Mouse (Mus musculus): ENCODE measurements around the gene Iqca. TPM values are rescaled to one million over a fixed set of nuclear protein-coding genes. Genes with fewer than 3 reads are reported as not detected.

The Iqca gene
- polyA plus RNA-seq, 1 experiment = not detected

DNA sequence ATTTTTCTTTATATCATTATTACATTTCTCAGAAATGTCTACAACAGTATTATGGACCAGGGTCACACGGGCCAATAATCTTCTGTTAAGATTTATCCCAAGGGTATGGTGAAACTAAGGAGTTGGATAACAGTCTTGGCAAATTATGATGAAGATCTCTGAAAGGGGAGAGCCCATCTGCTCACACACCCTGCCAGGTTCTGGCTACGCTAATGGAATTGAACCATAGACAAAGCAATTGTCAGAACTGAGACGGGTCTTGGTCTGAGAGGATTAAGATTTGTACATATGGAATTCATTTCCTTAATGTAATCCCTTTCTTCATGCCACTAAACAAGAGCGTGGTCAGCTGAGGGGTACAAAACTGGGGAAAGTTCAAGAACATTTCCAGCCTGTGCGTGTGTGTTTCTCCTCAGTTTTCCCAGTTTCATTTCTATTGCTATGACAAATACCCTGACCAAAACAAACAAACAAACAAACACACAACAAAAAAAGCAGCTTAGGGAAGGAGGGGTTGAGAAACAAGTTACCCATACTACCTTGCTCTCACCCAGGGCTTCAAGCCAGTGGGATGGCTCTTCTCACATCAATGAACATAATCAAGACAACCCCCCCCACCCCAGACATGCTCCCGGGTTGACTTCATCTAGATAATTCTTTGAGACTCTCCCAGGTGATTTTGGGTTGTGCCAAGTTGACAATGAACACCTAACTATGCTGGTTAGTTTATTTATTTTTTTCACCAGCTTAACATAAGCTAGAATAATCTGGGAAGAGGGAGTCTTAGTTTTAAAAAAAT is 64.8 kb downstream of the Iqca start:
- no peak for TF ChIP-seq TAL1 (IDR thresholded peaks at IDR 0.05; ENCODE audit: low read length)
- no peak for TF ChIP-seq GATA1 (IDR thresholded peaks at IDR 0.05; ENCODE audit: low read length)
- H3K9me3 ChIP-seq (ENCODE audit: control insufficient read depth, low read length) = peaks cover 2% of the 10 kb centered on the region; the same call in 1 of the 2 replicates
- H3K4me1 ChIP-seq (ENCODE audit: control insufficient read depth) = no peaks in the 10 kb centered on the region
- no peaks in the 10 kb centered on the region for H3K27me3 ChIP-seq (ENCODE audit: control insufficient read depth)
- no peaks in the 10 kb centered on the region for H3K36me3 ChIP-seq (ENCODE audit: control insufficient read depth)
- H3K4me3 ChIP-seq (replicated peaks) = no peak overlapping the region

DNA sequence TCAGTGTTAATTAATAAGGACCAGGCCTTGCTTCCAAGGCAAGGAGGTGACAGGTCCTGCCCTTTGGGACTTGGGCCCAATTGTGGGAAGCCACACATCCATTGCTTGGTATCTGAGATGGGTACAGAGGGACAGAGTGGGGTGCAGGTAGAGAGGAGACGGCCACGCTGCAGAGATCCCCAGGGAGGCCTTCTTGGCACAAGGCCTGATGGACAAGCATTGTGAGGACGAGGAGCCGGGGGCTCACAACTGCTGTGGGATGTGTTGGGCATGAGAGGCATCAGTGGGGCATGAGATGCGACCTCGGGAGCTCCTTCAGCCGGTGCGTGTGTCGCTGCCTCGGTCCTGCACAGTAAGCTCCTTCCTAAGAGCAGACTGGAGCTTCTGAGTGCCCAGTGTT is 66.7 kb downstream of the Iqca start:
- H3K27me3 ChIP-seq (ENCODE audit: control insufficient read depth) = no peaks in the 10 kb centered on the region
- no peaks in the 10 kb centered on the region for H3K4me1 ChIP-seq (ENCODE audit: control insufficient read depth)
- no peak for TF ChIP-seq GATA1 (IDR thresholded peaks at IDR 0.05; ENCODE audit: low read length)
- TF ChIP-seq TAL1 (IDR thresholded peaks at IDR 0.05; ENCODE audit: low read length) = no peak
- H3K9me3 ChIP-seq (ENCODE audit: control insufficient read depth, low read length) = peaks cover 2% of the 10 kb centered on the region; the same call in 1 of the 2 replicates
- H3K36me3 ChIP-seq (ENCODE audit: control insufficient read depth) = no peaks in the 10 kb centered on the region
- H3K4me3 ChIP-seq (replicated peaks) = no peak overlapping the region

DNA sequence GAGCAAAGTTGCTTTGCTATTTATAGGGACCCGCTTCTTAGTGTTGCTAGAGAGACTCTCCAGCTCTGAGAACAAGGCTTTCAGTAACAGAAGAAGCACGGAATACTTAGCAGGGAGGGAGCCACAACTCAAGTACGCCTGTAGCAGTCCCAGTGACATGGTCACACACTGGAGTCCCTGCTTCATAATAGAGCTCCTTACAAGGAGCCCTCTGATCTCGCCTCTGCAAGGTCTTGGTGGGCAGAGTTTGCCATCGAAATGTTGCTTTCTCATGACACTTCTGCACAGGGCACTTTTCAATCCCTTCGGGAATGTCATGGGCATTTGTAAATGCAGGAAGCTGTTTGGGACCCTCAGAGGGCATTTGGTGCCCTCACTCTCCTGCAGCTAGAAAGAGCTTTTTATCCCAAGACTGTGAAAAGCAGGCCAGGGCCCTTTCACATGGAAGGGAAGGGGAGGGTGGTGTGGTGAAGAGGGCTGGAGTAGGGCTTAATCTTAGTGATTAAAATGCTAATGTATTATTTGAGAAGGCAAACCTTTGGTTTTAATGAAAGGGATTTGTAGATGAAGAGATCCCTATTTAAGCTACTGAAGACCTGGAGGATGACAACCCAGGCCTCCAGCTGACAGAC is 67.6 kb downstream of the Iqca start:
- Histone ChIP-seq H3K36me3 (ENCODE audit: control insufficient read depth) (no peaks in the 10 kb centered on the region), H3K4me3 (replicated peaks) (no peak overlapping the region), H3K27me3 (ENCODE audit: control insufficient read depth) (no peaks in the 10 kb centered on the region), H3K9me3 (ENCODE audit: control insufficient read depth, low read length) (peaks cover 2% of the 10 kb centered on the region; the same call in 1 of the 2 replicates), H3K4me1 (ENCODE audit: control insufficient read depth) (no peaks in the 10 kb centered on the region)
- TF ChIP-seq TAL1 (IDR thresholded peaks at IDR 0.05; ENCODE audit: low read length) (no peak), GATA1 (IDR thresholded peaks at IDR 0.05; ENCODE audit: low read length) (no peak)

DNA sequence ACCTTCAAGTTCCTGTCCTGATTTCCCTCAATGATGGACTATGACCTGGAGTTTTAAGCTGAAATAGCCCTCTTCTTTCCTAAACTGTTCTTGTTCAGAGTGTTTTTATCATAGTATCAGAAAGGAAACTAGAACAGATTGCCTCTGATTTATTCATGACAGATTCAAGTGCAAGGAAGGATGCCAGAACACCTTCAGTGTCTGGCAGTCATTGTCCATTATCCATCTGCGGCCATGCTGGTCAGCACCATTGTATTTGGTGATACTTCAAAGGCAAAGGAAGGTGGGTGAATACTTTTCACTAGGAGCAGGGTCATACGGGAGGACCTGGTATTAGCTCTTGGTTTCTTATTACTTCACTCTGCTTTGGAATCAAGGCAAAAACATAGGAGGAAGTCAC is 76.9 kb downstream of the Iqca start:
- Histone ChIP-seq H3K9me3 (ENCODE audit: control insufficient read depth, low read length) (no peaks in the 10 kb centered on the region), H3K27me3 (ENCODE audit: control insufficient read depth) (no peaks in the 10 kb centered on the region), H3K4me1 (ENCODE audit: control insufficient read depth) (no peaks in the 10 kb centered on the region), H3K36me3 (ENCODE audit: control insufficient read depth) (no peaks in the 10 kb centered on the region), H3K4me3 (replicated peaks) (no peak overlapping the region)
- no peak for TF ChIP-seq GATA1 (IDR thresholded peaks at IDR 0.05; ENCODE audit: low read length)
- no peak for TF ChIP-seq TAL1 (IDR thresholded peaks at IDR 0.05; ENCODE audit: low read length)

DNA sequence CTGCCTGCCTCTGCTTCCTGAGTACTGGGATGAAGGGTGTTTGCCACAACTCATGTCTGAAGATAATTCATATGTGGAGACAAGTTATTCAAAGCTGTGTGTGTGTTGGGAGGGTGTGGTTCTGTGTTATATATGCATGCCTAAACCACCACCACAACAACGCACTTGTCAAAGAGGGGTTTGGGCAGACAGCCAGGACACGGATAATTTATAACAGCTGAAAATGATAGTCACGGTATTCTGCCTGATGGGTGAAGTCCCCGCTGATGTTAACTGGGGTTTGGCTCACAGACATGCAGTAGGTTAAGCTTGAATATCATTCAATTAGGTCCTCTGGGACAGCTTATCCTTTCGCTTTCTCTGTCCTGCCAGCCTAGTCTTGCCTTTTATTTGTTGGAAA is 78.4 kb downstream of the Iqca start:
- H3K27me3 ChIP-seq (ENCODE audit: control insufficient read depth) = no peaks in the 10 kb centered on the region
- no peaks in the 10 kb centered on the region for H3K4me1 ChIP-seq (ENCODE audit: control insufficient read depth)
- no peaks in the 10 kb centered on the region for H3K36me3 ChIP-seq (ENCODE audit: control insufficient read depth)
- TF ChIP-seq TAL1 (IDR thresholded peaks at IDR 0.05; ENCODE audit: low read length) (no peak), GATA1 (IDR thresholded peaks at IDR 0.05; ENCODE audit: low read length) (no peak)
- no peaks in the 10 kb centered on the region for H3K9me3 ChIP-seq (ENCODE audit: control insufficient read depth, low read length)
- H3K4me3 ChIP-seq (replicated peaks) = no peak overlapping the region

DNA sequence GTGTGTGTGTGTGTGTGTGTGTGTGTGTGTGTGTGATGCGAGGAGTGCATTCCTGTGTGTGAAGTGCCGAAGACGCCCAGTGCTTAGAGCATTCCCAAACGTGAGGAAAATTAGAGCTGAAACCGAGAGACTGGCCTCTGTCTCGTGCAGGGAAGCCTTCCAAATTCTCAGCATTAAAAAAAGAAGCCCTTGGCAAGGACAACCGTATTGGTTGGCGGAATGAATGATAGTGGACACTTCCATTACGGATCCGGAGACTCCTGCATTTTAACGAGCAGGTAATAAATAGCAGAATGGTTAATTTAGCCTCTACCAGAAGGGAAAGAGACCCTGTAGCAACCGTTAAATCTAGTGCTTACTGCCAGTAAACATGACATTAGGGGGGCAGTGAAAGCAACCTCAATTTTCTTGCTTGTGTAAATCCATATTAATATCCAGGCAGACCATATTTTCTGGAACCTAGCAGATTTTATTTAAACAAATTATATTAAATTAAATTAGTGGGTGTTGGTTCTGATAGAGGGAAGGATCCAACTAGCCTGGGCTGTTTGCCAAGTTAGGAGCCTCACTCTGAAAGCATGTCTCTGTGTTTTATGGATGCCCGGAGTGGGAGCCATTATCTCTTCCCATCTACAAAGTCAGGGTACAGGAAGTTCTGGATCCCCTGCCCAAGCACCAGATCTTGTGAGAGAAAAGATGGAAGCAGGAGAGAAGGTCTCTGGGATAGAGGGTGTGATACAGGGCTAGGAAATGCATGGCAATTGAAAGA is 81.2 kb downstream of the Iqca start:
- no peaks in the 10 kb centered on the region for H3K4me1 ChIP-seq (ENCODE audit: control insufficient read depth)
- no peaks in the 10 kb centered on the region for H3K9me3 ChIP-seq (ENCODE audit: control insufficient read depth, low read length)
- H3K4me3 ChIP-seq (replicated peaks) = no peak overlapping the region
- H3K36me3 ChIP-seq (ENCODE audit: control insufficient read depth) = no peaks in the 10 kb centered on the region
- TF ChIP-seq GATA1 (IDR thresholded peaks at IDR 0.05; ENCODE audit: low read length) = no peak
- no peak for TF ChIP-seq TAL1 (IDR thresholded peaks at IDR 0.05; ENCODE audit: low read length)
- no peaks in the 10 kb centered on the region for H3K27me3 ChIP-seq (ENCODE audit: control insufficient read depth)

DNA sequence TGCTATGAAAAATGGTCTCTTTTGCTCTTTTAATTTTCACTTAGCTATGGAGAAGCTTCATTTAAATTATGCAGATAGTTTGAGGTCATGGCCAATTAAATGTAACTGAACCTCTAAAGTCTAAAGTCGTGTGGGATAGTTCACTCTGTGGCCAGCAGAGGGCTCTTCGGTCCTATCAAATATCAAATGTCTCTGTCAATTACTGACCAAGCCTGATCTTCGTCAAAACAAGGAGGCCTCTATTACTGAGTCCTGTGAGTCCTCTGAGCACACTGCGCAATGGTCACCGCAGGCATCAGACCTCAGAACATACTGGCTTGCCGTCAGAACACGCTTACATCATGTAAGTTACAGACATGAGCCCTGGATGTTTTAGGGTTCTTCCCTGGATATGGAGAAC is 92.6 kb downstream of the Iqca start:
- peaks cover 4% of the 10 kb centered on the region; the same call in 1 of the 2 replicates for H3K9me3 ChIP-seq (ENCODE audit: control insufficient read depth, low read length)
- TF ChIP-seq GATA1 (IDR thresholded peaks at IDR 0.05; ENCODE audit: low read length) (no peak), TAL1 (IDR thresholded peaks at IDR 0.05; ENCODE audit: low read length) (no peak)
- no peak overlapping the region for H3K4me3 ChIP-seq (replicated peaks)

DNA sequence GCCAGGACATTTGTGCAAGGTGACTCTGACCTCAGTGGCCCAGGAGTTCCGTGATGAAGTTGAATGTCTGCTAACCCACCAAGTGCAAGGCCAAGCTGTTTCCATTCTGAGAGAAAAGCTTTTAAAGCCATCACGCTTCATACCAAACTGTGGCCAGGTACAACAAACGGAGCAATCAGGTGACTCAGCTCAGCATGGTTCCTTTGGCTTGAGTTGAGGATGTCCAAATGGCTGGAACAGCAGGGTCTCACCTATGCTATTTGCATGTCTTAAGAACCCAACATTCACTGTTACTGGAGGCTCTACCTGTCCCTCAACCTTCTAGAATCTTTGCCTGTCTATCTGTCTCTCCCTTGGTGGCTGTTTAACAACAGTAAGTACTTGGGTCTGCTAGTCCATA is 93.1 kb downstream of the Iqca start:
- Histone ChIP-seq H3K4me3 (replicated peaks) (no peak overlapping the region), H3K27me3 (ENCODE audit: control insufficient read depth) (no peaks in the 10 kb centered on the region), H3K9me3 (ENCODE audit: control insufficient read depth, low read length) (peaks cover 4% of the 10 kb centered on the region; the same call in 1 of the 2 replicates), H3K36me3 (ENCODE audit: control insufficient read depth) (no peaks in the 10 kb centered on the region), H3K4me1 (ENCODE audit: control insufficient read depth) (no peaks in the 10 kb centered on the region)
- TF ChIP-seq TAL1 (IDR thresholded peaks at IDR 0.05; ENCODE audit: low read length) (no peak), GATA1 (IDR thresholded peaks at IDR 0.05; ENCODE audit: low read length) (no peak)

More for the DNA sequence above, 92.6 kb downstream of the Iqca start:
- H3K27me3 ChIP-seq (ENCODE audit: control insufficient read depth) = no peaks in the 10 kb centered on the region
- no peaks in the 10 kb centered on the region for H3K36me3 ChIP-seq (ENCODE audit: control insufficient read depth)
- H3K4me1 ChIP-seq (ENCODE audit: control insufficient read depth) = no peaks in the 10 kb centered on the region

DNA sequence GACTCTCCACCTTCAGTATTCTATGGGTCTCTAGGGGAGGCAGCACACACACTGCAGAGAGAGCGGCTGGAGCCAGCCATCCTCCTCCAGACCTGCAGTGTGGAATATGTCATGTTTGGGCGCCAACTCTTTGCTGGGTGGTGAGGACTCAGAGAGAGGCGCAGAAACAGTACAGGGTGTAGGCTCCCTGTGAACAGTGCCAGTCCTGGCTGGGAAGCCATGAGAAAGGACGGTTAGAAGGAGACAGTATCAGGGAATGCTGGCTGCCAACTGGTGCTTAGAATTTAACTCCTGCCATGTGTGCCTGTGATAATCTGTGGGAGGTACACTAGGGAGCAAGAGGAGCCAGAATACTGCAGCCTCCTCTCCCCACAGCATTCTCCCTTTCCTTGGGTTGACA is 98.2 kb downstream of the Iqca start:
- no peak overlapping the region for H3K4me3 ChIP-seq (replicated peaks)
- H3K4me1 ChIP-seq (ENCODE audit: control insufficient read depth) = no peaks in the 10 kb centered on the region
- H3K9me3 ChIP-seq (ENCODE audit: control insufficient read depth, low read length) = peaks cover 4% of the 10 kb centered on the region; the same call in 1 of the 2 replicates
- H3K36me3 ChIP-seq (ENCODE audit: control insufficient read depth) = no peaks in the 10 kb centered on the region
- no peak for TF ChIP-seq TAL1 (IDR thresholded peaks at IDR 0.05; ENCODE audit: low read length)
- no peak for TF ChIP-seq GATA1 (IDR thresholded peaks at IDR 0.05; ENCODE audit: low read length)
- no peaks in the 10 kb centered on the region; the same call in 1 of the 2 replicates for H3K27me3 ChIP-seq (ENCODE audit: control insufficient read depth)

Measured in erythroblast, embryonic 14.5 days (primary cell).